Mouse (Mus musculus) lung, adult 2 months (tissue): ENCODE data around the gene Itk.

Experiments used
- CTCF ChIP-seq: fragments of 200-500 bp; IDR thresholded peaks from 2 replicates; pipeline ENCODE4 v1.5.1; 2011; ENCODE audit warnings: mild to moderate bottlenecking, low read length, control low read depth; ENCODE audit not compliant: insufficient read depth
- POLR2A ChIP-seq: fragments of 200-500 bp; IDR thresholded peaks from 2 replicates; pipeline ENCODE4 v1.6.1; 2011; ENCODE audit warnings: low read depth, mild to moderate bottlenecking, control low read depth, low read length, borderline replicate concordance; ENCODE audit errors: extremely low read depth

DNA sequence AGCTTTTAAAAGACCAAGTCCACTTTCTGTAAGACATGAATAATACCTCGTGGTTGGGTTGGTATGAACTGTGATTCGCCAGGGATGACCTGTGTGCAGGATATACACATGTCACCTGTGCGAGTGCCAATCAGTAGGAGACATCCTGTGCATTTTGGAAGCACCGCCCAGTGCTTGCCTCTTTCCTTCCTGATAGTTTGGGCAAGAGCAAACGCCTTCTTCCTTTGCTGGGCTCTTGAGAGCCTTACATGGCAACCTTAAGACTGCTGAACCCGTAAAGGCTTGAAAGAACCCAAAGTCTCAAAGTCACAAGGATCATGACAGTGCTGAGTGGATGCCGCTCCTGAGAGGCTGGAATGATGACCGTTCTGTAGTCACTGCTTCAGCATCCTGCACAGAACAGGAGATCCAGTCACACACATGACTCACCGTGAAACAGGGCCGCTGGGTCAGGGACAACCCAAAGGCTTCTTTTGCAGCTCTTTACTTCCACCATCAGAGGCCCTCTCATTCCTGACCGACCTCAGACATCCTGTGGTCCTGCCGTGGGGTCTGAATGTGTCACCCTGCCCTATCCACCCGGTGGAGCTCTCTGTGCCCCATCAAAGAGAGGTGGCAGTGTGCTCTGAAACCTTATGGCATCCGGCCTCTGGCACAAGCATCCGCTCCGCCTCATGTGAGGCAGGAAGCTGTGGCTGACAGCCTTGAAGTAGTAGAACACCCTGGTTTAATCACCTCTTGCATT, 62.9 kb downstream of the Itk start:
- TF ChIP-seq POLR2A (no peak), CTCF (no peak)
